Mouse (Mus musculus): ENCODE results near the gene Irf1.
A peak's percentile ranks its signal among the peaks of the same experiment; 100 is the strongest.

DNA sequence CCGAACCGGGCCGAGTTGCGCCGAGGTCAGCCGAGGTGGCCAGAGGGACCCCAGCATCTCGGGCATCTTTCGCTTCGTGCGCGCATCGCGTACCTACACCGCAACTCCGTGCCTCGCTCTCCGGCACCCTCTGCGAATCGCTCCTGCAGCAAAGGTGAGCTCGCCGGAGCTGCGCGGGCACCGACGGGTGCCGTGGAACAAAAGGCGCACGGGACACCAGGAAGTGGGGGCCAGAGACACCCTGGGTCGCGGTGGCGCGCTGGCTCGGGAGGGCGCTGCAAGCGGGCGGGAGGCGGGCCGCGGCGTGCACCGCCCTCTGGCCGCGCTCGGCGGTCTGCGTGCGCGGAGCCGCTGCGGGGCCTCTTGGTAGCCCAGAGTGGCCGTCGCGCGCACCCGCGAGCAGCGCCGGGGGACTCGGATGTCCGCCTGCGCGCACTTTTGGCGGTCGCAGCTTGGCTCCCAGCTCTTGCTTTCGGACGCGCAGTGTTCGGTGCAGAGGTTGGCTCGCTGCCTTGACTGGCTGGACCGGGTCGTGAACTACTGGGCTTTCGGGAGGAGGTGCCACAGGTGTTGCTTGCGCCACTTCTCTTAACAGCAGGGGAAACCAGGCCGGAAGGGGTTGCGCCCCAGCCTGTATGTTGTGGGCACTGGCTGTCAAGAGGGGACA is 444 bp downstream of the Irf1 start:
- TF ChIP-seq ZNF384 (IDR thresholded peaks at IDR 0.05; ENCODE audit: low read depth, low read length) = no peak
- no peak; the same call in 1 of the 2 replicates for TF ChIP-seq POLR2AphosphoS2 (IDR thresholded peaks at IDR 0.05; ENCODE audit: low read depth, low read length)
- TF ChIP-seq CTCF (conservative IDR thresholded peaks at IDR 0.05 in 1 of 2, IDR thresholded peaks at IDR 0.05 in 1 of 2; ENCODE audit: low read depth in 2 of 2, low read length in 2 of 2) = peak in 1 of 2 experiments; percentile 37; a peak in 2 of 4 replicates
- TF ChIP-seq KAT2A (IDR thresholded peaks at IDR 0.05; ENCODE audit: insufficient replicate concordance, low read length) = no peak
